Mouse (Mus musculus): ENCODE results near the gene Msh4. TPM values are rescaled to one million over a fixed set of nuclear protein-coding genes. Genes with fewer than 3 reads are reported as not detected.

Msh4 gene
- total RNA-seq, 2 experiments from 2014 or later = 0.45 to 0.59 TPM

- no peak for DNase-seq (ENCODE audit: low spot score in 2 of 2)
Measured at GRCm38 (mm10) chr3:153818723-153819122, 87.2 kb downstream of the Msh4 start.

- DNase-seq (ENCODE audit: low spot score in 2 of 2) = no peak
Measured at GRCm38 (mm10) chr3:153817376-153817890, 88.5 kb downstream of the Msh4 start.

GRCm38 (mm10) chr3:153814026-153814425 is 91.9 kb downstream of the Msh4 start:
- no peak for DNase-seq (ENCODE audit: low spot score in 2 of 2)

- DNase-seq (ENCODE audit: low spot score in 2 of 2) = no peak
Measured at GRCm38 (mm10) chr3:153808406-153808805, 97.5 kb downstream of the Msh4 start.

DNA sequence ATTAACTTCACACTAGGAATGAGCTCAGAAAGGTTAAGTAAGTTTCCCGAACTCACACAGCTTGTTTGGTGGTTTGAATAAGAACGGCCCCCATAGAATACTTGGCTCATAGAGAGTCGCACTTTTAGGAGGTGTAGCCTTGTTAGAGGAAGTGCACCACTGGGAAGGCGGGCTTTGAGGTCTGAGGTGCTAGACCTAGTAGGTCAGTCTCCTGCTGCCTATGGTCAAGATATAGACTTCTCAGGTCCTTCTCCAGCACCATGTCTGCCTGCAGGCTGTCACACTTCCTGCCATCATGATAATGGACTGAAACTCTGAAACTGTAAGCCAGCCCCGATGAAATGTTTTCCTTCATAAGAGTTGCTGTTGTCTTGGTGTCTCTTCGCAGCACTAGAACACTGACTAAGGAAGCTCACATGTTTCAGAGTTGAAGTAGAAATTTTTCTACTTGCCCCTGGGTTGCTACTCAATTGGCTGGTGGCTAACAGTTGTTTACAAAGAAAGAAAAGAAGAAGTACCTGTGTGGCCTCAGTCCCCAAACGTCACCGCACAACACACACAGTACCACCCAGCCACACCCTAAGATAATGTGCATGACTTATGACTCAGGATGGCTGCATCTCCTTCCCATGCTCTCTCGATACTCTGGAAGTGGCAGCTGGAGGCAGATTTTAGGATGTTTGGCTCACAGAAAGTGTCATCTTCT is 98.3 kb downstream of the Msh4 start:
- DNase-seq (ENCODE audit: low spot score in 2 of 2) = no peak

Other genes with a start within 250 kb of the Msh4 start
- 10 to 100 TPM; 22.0 to 25.9 TPM for gene St6galnac3, start 181.0 kb downstream of the Msh4 start, total RNA-seq (2021)
- not detected for gene Asb17, start 61.9 kb downstream of the Msh4 start, total RNA-seq (2021)
- 10 to 100 TPM; 82.4 to 85.2 TPM for gene Rabggtb, start 6.9 kb upstream of the Msh4 start, total RNA-seq (2021)
- 100 to 1,000 TPM; 460 to 478 TPM for gene Acadm, start 38.5 kb upstream of the Msh4 start, total RNA-seq (2021)
- under 1 TPM; 0.85 to 0.95 TPM for gene Slc44a5, start 67.3 kb upstream of the Msh4 start, total RNA-seq (2021)